Mouse (Mus musculus): Measurements from ENCODE around the gene Akp3. TPM values are rescaled to one million over a fixed set of nuclear protein-coding genes. Genes with fewer than 3 reads are reported as not detected.

The Akp3 gene
- polyA plus RNA-seq, 1 experiment from 2014 or later = not detected

- no peak for ATAC-seq (ENCODE audit: insufficient number of reproducible peaks, low FRiP score, low TSS enrichment, low read depth)
- WGBS = 74% methylated on average over 9 of the region's 9 CpGs
- 0 out of 2 replicates have a peak, but pooled peaks cover 2% of the 10 kb centered on the region for H3K27me3 ChIP-seq (ENCODE audit: control insufficient read depth, insufficient read depth, low read length)
These were observed 17.7 kb downstream of the Akp3 start for GRCm38 (mm10) chr1:87142456-87142855.

GRCm38 (mm10) chr1:87143141-87143540, 18.4 kb downstream of the Akp3 start:
- DNase-seq (ENCODE audit: low spot score) = no peak
- Histone ChIP-seq H3K27me3 (ENCODE audit: control insufficient read depth, insufficient read depth, low read length) (0 out of 2 replicates have a peak, but pooled peaks cover 2% of the 10 kb centered on the region), H3K27ac (replicated peaks; ENCODE audit: low read depth, low read length) (no peak overlapping the region), H3K4me1 (ENCODE audit: control insufficient read depth, insufficient read depth, low read length) (no peaks in the 10 kb centered on the region), H3K36me3 (ENCODE audit: control insufficient read depth, insufficient read depth, low read length) (no peaks in the 10 kb centered on the region), H3K4me2 (ENCODE audit: low read depth, severe bottlenecking) (no peak overlapping the region), H3K9ac (ENCODE audit: low read length) (no peak overlapping the region), H3K4me3 (ENCODE audit: low read depth, low read length) (no peak overlapping the region), H3K9me3 (ENCODE audit: control insufficient read depth, low read length) (no peaks in the 10 kb centered on the region)
- ATAC-seq (ENCODE audit: insufficient number of reproducible peaks, low FRiP score, low TSS enrichment, low read depth) = no peak
- 88% methylated on average over 10 of the region's 10 CpGs for WGBS

More at GRCm38 (mm10) chr1:87142456-87142855, 17.7 kb downstream of the Akp3 start:
- Histone ChIP-seq H3K27ac (replicated peaks; ENCODE audit: low read depth, low read length) (no peak overlapping the region), H3K4me3 (ENCODE audit: low read depth, low read length) (no peak overlapping the region), H3K36me3 (ENCODE audit: control insufficient read depth, insufficient read depth, low read length) (no peaks in the 10 kb centered on the region), H3K4me1 (ENCODE audit: control insufficient read depth, insufficient read depth, low read length) (no peaks in the 10 kb centered on the region), H3K4me2 (ENCODE audit: low read depth, severe bottlenecking) (no peak overlapping the region), H3K9ac (ENCODE audit: low read length) (no peak overlapping the region), H3K9me3 (ENCODE audit: control insufficient read depth, low read length) (no peaks in the 10 kb centered on the region)
- DNase-seq (ENCODE audit: low spot score) = no peak

DNA sequence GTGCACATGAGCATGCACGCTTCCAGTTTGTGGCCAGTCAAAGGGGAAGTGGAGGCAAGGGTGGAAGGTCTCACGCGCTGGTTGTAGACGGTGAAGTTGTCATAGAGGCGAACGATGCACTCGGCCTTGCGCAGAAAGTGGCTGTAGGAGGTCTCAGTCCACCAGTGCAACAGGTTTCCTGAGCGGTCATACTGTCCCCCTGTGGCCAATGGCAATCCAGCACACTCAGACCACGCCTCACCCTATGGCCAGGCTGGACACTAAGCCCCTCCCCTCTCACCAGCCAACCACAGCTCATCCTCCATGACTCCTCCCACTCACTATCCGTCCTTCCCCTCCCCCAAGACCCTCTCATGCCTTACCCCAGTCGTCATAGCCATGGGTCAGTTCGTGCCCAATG, 24.6 kb downstream of the Akp3 start:
- WGBS = 24% methylated on average over 13 of the region's 13 CpGs
- ATAC-seq (ENCODE audit: insufficient number of reproducible peaks, low FRiP score, low TSS enrichment, low read depth) = no peak
- Histone ChIP-seq H3K27me3 (ENCODE audit: control insufficient read depth, insufficient read depth, low read length) (peaks cover 42% of the 10 kb centered on the region), H3K9ac (ENCODE audit: low read length) (no peak overlapping the region), H3K27ac (replicated peaks; ENCODE audit: low read depth, low read length) (no peak overlapping the region), H3K9me3 (ENCODE audit: control insufficient read depth, low read length) (no peaks in the 10 kb centered on the region), H3K4me3 (ENCODE audit: low read depth, low read length) (no peak overlapping the region), H3K36me3 (ENCODE audit: control insufficient read depth, insufficient read depth, low read length) (no peaks in the 10 kb centered on the region), H3K4me2 (ENCODE audit: low read depth, severe bottlenecking) (no peak overlapping the region), H3K4me1 (ENCODE audit: control insufficient read depth, insufficient read depth, low read length) (0 out of 2 replicates have a peak, but pooled peaks cover 2% of the 10 kb centered on the region)
- DNase-seq (ENCODE audit: low spot score) = no peak

- no peak for ATAC-seq (ENCODE audit: insufficient number of reproducible peaks, low FRiP score, low TSS enrichment, low read depth)
- Histone ChIP-seq H3K9me3 (ENCODE audit: control insufficient read depth, low read length) (no peaks in the 10 kb centered on the region), H3K27ac (replicated peaks; ENCODE audit: low read depth, low read length) (no peak overlapping the region), H3K4me1 (ENCODE audit: control insufficient read depth, insufficient read depth, low read length) (peaks cover 8% of the 10 kb centered on the region; the same call in 1 of the 2 replicates), H3K36me3 (ENCODE audit: control insufficient read depth, insufficient read depth, low read length) (no peaks in the 10 kb centered on the region), H3K4me2 (ENCODE audit: low read depth, severe bottlenecking) (no peak overlapping the region), H3K27me3 (ENCODE audit: control insufficient read depth, insufficient read depth, low read length) (peaks cover 59% of the 10 kb centered on the region), H3K4me3 (ENCODE audit: low read depth, low read length) (no peak overlapping the region), H3K9ac (ENCODE audit: low read length) (no peak overlapping the region)
- 82% methylated on average over 6 of the region's 6 CpGs for WGBS
- no peak for DNase-seq (ENCODE audit: low spot score)
These were observed 26.5 kb downstream of the Akp3 start for GRCm38 (mm10) chr1:87151286-87151685.

GRCm38 (mm10) chr1:87153776-87154500, 29.2 kb downstream of the Akp3 start:
- WGBS = 1% methylated on average over 63 of the region's 72 CpGs
- Histone ChIP-seq H3K36me3 (ENCODE audit: control insufficient read depth, insufficient read depth, low read length) (no peaks in the 10 kb centered on the region), H3K27me3 (ENCODE audit: control insufficient read depth, insufficient read depth, low read length) (peaks cover 85% of the 10 kb centered on the region), H3K4me1 (ENCODE audit: control insufficient read depth, insufficient read depth, low read length) (peaks cover 8% of the 10 kb centered on the region; the same call in 1 of the 2 replicates), H3K9me3 (ENCODE audit: control insufficient read depth, low read length) (no peaks in the 10 kb centered on the region), H3K27ac (replicated peaks; ENCODE audit: low read depth, low read length) (no peak overlapping the region), H3K9ac (ENCODE audit: low read length) (no peak overlapping the region), H3K4me3 (ENCODE audit: low read depth, low read length) (peak overlapping the region; percentile 24), H3K4me2 (ENCODE audit: low read depth, severe bottlenecking) (peak overlapping the region; percentile 33)
- ATAC-seq (ENCODE audit: insufficient number of reproducible peaks, low FRiP score, low TSS enrichment, low read depth) (no peak), DNase-seq (ENCODE audit: low spot score) (no peak)

- Histone ChIP-seq H3K4me3 (ENCODE audit: low read depth, low read length) (peak overlapping the region; percentile 24), H3K27me3 (ENCODE audit: control insufficient read depth, insufficient read depth, low read length) (peaks cover 85% of the 10 kb centered on the region), H3K9me3 (ENCODE audit: control insufficient read depth, low read length) (no peaks in the 10 kb centered on the region), H3K9ac (ENCODE audit: low read length) (no peak overlapping the region), H3K36me3 (ENCODE audit: control insufficient read depth, insufficient read depth, low read length) (no peaks in the 10 kb centered on the region), H3K4me2 (ENCODE audit: low read depth, severe bottlenecking) (peak overlapping the region; percentile 33), H3K4me1 (ENCODE audit: control insufficient read depth, insufficient read depth, low read length) (peaks cover 8% of the 10 kb centered on the region; the same call in 1 of the 2 replicates), H3K27ac (replicated peaks; ENCODE audit: low read depth, low read length) (no peak overlapping the region)
- ATAC-seq (ENCODE audit: insufficient number of reproducible peaks, low FRiP score, low TSS enrichment, low read depth) (no peak), DNase-seq (ENCODE audit: low spot score) (peak; percentile 55)
- WGBS = 2% methylated on average over 58 of the region's 58 CpGs
These were observed 29.8 kb downstream of the Akp3 start for GRCm38 (mm10) chr1:87154501-87155120.

GRCm38 (mm10) chr1:87155531-87156198, 30.9 kb downstream of the Akp3 start:
- DNase-seq (ENCODE audit: low spot score) (peak; percentile 65), ATAC-seq (ENCODE audit: insufficient number of reproducible peaks, low FRiP score, low TSS enrichment, low read depth) (no peak)
- no peaks in the 10 kb centered on the region for H3K36me3 ChIP-seq (ENCODE audit: control insufficient read depth, insufficient read depth, low read length)
- peaks cover 83% of the 10 kb centered on the region for H3K27me3 ChIP-seq (ENCODE audit: control insufficient read depth, insufficient read depth, low read length)
- no peak overlapping the region for H3K27ac ChIP-seq (replicated peaks; ENCODE audit: low read depth, low read length)
- peak overlapping the region; percentile 60 for H3K4me2 ChIP-seq (ENCODE audit: low read depth, severe bottlenecking)
- H3K4me3 ChIP-seq (ENCODE audit: low read depth, low read length) = peak overlapping the region; percentile 29
- no peaks in the 10 kb centered on the region for H3K9me3 ChIP-seq (ENCODE audit: control insufficient read depth, low read length)
- peaks cover 8% of the 10 kb centered on the region; the same call in 1 of the 2 replicates for H3K4me1 ChIP-seq (ENCODE audit: control insufficient read depth, insufficient read depth, low read length)
- under 1% methylated on average over 53 of the region's 56 CpGs for WGBS
- H3K9ac ChIP-seq (ENCODE audit: low read length) = 0 out of 2 replicates have a peak overlapping the region, but pooled peaks have one; percentile 4

DNA sequence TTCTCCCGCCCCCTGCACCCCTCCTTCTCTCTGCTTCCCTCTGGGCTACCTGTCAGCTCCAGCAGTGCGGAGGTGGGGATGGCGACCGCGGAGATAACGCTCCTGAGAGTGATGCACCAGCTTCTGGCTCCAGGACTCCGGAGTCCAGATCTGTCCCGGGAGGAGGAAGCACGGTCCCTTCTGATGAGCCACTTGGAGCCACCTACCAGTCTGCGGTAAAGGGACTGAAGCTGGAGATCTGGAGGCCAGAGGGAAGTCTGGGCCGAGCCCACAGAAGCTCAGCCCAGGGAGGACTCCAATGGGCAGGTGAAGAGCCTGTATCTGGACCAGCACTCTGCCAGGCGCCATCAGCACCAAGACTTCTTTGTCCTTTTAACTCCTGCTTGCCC, 31.4 kb downstream of the Akp3 start, which contains the start of gene Ecel1:
Ecel1 (minus strand) TSS at position 323 of the 389 bp plus-strand sequence.
- Histone ChIP-seq H3K9me3 (ENCODE audit: control insufficient read depth, low read length) (no peaks in the 10 kb centered on the region), H3K36me3 (ENCODE audit: control insufficient read depth, insufficient read depth, low read length) (no peaks in the 10 kb centered on the region), H3K4me2 (ENCODE audit: low read depth, severe bottlenecking) (peak within 1 kb of the TSS; percentile 60), H3K27ac (replicated peaks; ENCODE audit: low read depth, low read length) (no peak within 1 kb of the TSS), H3K4me3 (ENCODE audit: low read depth, low read length) (peak within 1 kb of the TSS; percentile 29), H3K27me3 (ENCODE audit: control insufficient read depth, insufficient read depth, low read length) (peaks cover 81% of the 10 kb centered on the region), H3K9ac (ENCODE audit: low read length) (0 out of 2 replicates have a peak within 1 kb of the TSS, but pooled peaks have one; percentile 4), H3K4me1 (ENCODE audit: control insufficient read depth, insufficient read depth, low read length) (peaks cover 8% of the 10 kb centered on the region; the same call in 1 of the 2 replicates)
- ATAC-seq (ENCODE audit: insufficient number of reproducible peaks, low FRiP score, low TSS enrichment, low read depth) (no peak), DNase-seq (ENCODE audit: low spot score) (peak; percentile 35)
- 2% methylated on average over 11 of the region's 12 CpGs for WGBS
